Mouse (Mus musculus): Measurements from ENCODE around the gene Foxe1.

DNA sequence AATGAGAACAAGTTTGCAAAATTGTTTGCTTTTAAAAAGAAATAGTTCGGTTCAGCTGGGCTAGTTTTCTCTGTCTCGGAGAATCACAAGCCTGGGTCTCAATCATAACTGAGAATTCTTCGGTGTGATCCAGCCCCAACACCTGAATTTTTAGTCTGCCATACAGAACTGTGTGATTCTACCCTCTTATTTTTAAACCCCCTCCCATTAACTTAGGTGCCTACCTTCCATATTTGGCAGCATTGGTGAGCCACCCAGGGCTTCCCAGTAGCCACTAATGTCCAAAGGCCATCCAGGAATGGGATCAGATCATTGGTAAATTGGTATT lies 2.3 kb downstream of the Foxe1 start:
- no peak for TF ChIP-seq CTCF (IDR thresholded peaks at IDR 0.05 in 2 of 3, conservative IDR thresholded peaks at IDR 0.05 in 1 of 3; ENCODE audit: control insufficient read depth in 1 of 3, insufficient read depth in 1 of 3, low read depth in 2 of 3, low read length in 3 of 3, poor library complexity in 1 of 3, severe bottlenecking in 1 of 3)
- no peak for TF ChIP-seq E2F4 (IDR thresholded peaks at IDR 0.05; ENCODE audit: borderline replicate concordance, low read depth, low read length)
- no peak for TF ChIP-seq JUND (IDR thresholded peaks at IDR 0.05; ENCODE audit: low read depth, low read length)

Measured in MEL (cell line).